Mouse (Mus musculus): ENCODE measurements around the gene Sys1. TPM values are rescaled to one million over a fixed set of nuclear protein-coding genes. Genes with fewer than 3 reads are reported as not detected.

Sys1 gene
- 10 to 100 TPM; 22.2 to 26.8 TPM for total RNA-seq (2021)

DNA sequence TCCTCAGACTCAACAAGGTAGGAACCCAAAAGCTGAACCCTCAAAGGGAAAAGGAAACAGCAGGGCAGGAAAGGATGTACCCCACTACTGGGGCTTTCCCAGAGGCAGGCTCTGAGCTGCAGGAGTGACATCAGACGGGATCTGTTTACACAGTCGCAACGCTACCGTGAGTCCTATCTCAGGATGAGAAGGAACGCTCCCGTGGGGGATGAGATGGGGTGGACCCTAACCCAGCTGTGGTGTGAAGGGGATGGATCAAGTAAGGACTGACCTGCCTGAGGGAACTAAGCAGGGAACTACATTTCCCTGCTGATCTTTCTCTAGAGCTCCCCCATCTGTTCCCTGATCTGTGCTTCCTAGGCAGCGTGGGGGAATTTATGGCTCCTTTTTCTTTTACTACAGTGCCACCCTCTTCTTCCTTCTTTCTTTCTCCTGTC lies at the start of gene Sys1:
Sys1 (plus strand) TSS at position 101 of the 437 bp plus-strand sequence.
- intact Hi-C loops (cut with DNase I): no loop called here
- DNase-seq (ENCODE audit: low spot score): no peak

DNA sequence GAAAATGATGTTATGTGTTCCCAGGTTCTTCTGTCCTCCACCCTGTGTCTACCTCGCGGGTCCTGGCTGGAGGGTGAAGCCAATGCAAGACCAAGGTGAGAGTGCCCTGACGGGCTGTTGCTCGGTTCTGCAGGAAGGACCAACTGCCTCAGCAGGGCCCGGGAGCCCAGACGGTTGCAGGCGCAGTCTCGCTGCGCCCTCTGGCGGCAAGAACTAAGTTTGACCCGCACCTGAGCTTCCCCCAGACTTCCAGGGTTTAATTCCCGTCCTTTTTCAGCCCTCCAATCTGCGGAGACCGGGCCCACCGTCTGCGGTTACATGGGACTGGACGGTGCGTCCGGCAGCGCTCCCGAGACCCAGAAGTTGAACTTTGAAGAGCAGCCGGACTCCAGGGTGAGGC lies 49.1 kb upstream of the Sys1 start:
- intact Hi-C loops (cut with DNase I): loop anchor here (1.0 kb wide), 1 partner anchor 304 kb away; no protein-coding TSS in a partner anchor
- DNase-seq (ENCODE audit: low spot score): no peak

DNA sequence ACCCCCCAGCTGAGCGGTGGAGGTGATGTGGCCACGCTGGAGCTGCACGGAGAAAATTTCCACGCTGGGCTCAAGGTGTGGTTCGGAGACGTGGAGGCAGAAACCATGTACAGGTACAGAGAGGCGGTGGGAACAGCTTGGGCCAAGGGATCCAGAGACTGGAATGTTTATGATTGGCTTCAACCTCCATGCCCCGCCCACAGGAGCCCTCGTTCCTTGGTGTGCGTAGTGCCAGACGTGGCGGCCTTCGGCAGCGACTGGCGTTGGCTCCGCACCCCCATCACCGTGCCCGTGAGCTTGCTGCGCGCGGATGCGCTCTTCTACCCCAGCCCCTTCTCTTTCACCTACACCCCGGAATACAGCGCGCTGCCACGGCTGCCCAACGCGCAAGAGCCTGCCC lies 42.6 kb upstream of the Sys1 start:
- no peak for DNase-seq (ENCODE audit: low spot score)
- intact Hi-C loops (cut with DNase I): no loop called here

DNA sequence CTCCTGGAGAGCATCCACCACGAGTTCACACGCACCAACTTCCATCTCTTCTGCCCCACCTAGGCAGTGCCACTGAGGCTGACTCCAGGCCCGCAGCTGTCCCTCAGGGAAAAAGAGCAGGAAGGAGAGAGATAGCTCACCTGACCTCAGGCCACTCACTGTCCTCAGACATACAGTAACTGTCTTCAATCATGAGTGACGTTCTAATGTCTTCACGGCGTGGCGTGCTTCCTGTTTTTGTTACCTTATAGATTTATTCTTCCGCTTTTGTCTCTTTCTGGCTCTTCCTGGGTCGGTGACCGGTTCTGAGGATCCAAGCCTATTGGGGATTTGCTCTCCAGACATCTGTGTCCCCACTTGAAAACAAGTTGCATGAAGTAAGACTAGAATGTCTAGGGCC lies 42.2 kb upstream of the Sys1 start:
- intact Hi-C loops (cut with DNase I): no loop called here
- DNase-seq (ENCODE audit: low spot score): no peak

DNA sequence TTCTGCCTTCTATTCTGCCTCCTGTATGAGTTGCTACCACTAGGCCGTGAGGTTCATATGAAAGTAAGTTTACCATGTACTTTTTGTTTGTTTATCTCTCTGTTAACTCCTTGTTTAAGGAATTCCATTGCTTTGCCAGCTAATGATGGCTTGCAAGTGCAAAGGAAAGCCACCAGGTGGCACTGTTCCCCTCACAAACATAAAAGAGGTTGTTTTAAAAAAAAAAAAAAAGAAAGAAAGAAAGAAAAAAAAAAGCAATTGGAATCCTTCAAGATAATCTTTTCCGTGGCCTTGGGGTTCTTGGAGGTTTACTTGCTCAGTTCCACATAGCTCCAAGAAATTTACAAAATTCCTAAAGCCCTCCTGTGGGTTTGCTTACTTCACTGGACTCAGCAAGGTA lies 39.6 kb upstream of the Sys1 start:
- intact Hi-C loops (cut with DNase I): loop anchor here (1.0 to 2.0 kb wide), 2 partner anchors 42 to 103 kb away; no protein-coding TSS in a partner anchor
- DNase-seq (ENCODE audit: low spot score): no peak

DNA sequence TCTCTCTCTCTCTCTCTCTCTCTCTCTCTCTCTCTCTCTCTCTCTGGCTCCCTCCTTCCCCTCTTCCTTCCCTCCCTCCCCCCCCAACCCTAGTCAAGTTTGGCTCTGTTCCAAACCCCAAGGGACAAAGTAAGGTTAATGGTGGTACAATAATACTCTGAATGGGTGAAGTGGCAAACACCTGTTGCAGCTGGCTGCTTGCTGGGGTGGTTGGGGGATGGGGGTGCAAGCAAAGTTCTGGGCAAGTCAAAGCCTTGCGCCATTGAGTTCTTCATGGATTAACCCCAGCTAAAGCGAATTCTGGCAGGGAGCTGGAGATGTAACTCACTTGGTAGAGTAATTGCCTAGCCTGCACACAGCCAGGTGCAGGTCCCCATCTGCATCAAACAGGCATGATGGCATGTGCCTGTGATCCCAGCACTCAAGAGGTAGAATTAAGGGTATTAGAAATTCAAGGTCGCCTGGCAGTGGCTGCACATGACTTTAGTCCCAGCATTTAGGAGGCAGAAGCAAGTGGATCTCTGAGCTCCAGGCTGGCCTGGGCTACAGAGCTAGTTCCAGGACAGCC lies 38.4 kb upstream of the Sys1 start:
- no peak for DNase-seq (ENCODE audit: low spot score)
- intact Hi-C loops (cut with DNase I): no loop called here

DNA sequence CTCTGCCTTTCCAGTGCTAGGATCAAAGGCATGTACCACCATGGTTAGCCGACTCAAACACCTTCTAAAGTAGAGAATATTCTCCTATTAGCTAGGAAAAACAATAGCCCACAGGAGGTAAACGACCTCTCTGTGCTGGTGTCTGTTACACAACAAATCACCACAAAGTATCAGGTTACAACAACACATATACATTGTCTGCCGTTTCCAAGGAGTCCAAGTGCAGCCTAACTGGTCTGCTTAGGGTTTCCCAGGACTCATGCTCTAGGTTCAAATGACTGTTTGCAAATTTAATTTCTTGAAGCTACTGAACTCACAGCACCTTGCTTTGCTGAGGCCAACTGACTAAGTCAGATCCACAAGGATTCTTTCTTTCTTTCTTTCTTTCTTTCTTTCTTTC lies 37.3 kb upstream of the Sys1 start:
- no peak for DNase-seq (ENCODE audit: low spot score)

DNA sequence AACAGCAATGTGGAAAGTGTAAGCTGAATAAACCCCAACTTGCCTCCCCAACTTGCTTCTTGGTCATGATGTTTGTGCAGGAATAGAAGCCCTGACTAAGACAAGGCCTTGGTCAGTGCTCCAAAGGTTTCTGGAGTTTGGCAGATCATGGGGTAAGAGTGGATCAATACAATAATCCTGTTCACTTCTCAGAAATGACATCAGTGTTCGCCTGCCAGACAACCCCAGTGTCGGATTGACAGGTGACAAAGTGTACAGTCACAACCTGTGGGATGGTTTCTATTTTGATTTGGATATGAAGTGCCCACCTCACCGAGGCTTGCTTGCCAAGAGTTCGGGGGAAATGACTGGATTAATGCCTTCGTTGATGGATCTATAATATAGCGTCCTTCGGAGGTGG lies 35.5 kb upstream of the Sys1 start:
- intact Hi-C loops (cut with DNase I): no loop called here
- no peak for DNase-seq (ENCODE audit: low spot score)

More for the DNA sequence above, 37.3 kb upstream of the Sys1 start:
- intact Hi-C loops (cut with DNase I): no loop called here

DNA sequence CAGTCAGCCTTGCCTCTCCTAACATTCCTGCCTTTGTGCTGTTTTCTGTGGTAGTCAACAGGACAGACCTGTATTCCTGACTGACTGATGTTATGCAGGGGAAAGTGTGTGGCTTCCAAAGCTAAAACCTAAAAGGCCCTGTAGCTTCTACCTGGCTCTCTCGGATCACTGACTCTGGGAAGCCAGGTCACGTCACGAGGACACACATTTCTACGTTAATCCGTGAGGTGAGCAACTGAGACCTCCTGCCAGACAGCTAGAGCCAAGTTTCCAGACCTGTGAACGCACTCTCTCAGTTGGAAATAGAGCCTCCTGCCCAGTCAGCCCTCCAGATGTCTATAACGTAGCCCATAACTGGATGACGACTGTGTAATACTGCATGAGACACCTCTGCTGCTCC lies 34.8 kb upstream of the Sys1 start:
- intact Hi-C loops (cut with DNase I): no loop called here

DNA sequence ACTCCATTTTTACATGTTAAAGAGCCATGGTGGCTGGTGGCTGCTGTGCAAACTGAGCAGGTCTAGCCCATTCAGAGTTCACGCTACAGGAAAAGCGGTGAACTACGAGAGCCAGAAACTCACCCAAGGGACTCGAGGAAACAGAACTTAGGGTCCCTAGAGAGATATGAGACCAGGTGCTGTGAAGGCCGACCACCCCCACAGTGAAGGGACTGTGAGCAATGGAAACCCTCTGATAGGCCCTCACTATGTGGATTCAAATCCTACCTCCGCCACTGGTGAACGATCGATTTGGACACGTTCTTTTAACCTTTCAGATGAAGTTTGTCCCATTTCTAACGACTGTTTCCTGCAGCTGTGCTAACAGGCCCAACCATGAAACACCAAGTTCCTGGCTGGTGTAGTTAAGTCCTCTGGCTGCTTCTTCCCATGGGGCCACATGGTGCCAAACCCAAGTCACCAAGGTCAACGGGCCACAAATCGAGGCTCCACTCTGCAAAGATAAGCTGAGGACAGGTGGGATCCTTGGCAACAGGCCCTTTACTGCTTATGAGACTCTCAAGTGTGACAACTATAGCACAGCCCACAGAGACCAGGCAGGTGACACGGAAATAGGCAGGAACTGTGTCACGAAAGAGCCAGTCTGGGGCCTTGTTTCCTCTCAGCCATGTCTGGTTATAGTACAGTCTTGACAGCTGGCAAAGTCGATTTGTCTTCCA lies 33.9 kb upstream of the Sys1 start:
- intact Hi-C loops (cut with DNase I): no loop called here
- DNase-seq (ENCODE audit: low spot score): no peak

More for the DNA sequence above, 34.8 kb upstream of the Sys1 start:
- DNase-seq (ENCODE audit: low spot score): no peak

DNA sequence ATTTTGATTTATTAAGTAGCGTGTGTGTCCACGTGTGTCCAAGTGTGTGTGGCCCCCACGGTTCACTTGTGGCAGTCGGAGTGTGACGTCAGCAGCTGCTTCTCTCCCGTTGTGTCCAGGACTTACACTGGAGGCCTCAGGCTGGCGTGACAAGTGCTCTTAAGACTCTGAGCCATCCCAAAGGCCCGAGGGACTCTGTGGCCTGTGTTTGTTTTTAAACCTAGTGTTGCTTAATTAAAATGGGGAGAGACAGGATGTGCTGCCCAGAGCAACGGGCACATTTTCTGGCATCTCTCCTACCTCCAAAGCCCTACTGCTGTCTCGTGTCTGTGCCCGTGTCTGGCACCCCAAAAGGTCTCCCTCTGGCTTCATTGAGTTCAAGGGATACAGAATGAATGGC lies 33.3 kb upstream of the Sys1 start:
- intact Hi-C loops (cut with DNase I): no loop called here

DNA sequence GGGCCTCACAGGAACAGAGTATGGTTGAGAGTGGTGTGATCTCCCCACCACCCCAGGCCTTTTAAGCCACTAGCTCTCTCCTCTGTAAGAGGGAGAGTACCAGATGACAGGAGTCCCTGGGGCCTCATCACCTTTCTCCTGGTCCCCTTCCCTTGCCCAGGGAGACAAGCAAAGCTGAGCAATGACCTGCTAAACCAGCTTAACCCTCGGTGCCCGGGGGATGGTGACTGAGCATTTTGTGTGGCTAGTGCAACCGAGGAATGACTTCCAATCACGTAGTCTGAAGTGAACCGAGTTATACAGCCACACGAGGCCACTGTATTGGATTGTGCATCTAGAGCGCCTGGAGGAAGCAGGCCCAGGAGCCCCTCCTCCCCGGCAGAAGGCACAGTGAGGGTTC lies 32.4 kb upstream of the Sys1 start:
- DNase-seq (ENCODE audit: low spot score): no peak
- intact Hi-C loops (cut with DNase I): no loop called here

More for the DNA sequence above, 33.3 kb upstream of the Sys1 start:
- no peak for DNase-seq (ENCODE audit: low spot score)

DNA sequence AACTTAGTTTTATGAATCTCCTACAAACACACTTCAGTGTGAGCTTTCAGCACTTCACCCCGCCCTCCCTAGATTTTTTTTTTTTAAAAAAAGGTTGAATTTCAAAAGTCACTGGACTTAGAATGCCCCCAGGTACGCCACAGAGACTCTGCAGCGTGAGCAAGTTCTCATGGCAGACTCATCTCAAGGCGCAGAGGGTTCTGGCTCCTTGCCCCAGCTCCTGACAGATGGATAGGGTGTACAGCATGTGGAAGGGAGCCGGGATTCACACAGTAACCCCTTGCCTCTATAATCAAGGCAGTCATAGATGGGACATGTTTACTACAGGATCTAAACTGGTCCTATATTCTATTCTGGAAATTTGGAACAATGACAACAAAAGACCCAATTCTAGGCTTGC lies 31.4 kb upstream of the Sys1 start:
- intact Hi-C loops (cut with DNase I): no loop called here
- DNase-seq (ENCODE audit: low spot score): no peak

DNA sequence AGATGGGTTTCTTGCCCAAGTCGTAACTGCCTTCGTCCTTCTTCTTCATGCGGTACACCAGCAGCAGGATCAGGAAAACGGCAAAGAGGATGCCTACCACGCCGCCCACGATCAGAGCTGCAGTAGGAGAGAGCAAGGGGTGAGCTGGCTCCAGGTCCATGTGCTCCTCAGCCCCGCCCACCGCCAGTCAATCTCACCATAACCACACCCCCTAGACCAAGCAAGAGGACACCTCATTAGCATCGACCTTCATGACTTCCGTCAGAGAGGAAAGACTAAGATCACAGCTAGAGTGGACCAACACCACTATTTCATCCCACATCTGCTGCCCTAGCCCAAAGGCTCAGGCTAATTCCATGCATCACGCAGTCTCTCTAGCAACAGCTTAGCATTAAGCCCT lies 30.6 kb upstream of the Sys1 start:
- DNase-seq (ENCODE audit: low spot score): no peak
- intact Hi-C loops (cut with DNase I): no loop called here

DNA sequence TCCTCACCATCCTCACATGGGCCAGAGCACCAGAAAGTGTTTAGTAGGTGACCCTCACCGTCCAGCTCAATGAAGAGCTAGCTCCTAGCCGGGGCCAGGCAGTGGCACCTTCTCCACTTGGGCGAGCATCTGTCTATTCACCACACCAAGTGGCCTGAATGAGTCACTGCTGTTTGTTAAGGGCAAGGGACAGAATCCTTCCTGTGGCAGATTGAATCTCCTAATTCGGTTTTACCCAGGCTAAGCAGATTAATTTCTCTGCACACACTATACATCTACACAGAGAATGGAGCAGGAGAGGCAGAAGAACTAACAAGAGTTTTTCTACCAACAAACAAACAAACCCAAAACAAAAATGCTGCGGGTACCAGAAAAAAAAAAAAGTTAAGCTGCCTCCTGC lies 29.8 kb upstream of the Sys1 start:
- DNase-seq (ENCODE audit: low spot score): no peak
- intact Hi-C loops (cut with DNase I): no loop called here

DNA sequence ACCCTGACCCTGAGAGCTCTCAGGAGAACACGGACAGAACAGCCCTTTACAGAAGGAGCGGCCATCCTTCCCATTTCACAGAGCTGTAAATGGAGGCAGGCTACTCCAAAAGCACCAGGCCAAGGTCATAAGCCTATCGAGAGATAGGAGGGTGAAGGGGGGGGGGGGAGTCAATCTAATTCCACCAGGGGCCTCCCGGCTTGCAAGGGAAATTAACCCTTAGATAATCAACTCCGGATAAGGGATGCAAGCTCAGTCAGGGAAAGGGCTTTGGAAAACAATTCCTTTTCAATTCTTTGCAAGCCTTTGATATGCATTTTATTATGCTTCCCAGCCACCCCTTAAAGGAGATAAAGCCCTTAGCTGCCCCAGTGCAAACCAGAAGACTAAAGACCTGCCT lies 28.3 kb upstream of the Sys1 start:
- no peak for DNase-seq (ENCODE audit: low spot score)
- intact Hi-C loops (cut with DNase I): no loop called here

DNA sequence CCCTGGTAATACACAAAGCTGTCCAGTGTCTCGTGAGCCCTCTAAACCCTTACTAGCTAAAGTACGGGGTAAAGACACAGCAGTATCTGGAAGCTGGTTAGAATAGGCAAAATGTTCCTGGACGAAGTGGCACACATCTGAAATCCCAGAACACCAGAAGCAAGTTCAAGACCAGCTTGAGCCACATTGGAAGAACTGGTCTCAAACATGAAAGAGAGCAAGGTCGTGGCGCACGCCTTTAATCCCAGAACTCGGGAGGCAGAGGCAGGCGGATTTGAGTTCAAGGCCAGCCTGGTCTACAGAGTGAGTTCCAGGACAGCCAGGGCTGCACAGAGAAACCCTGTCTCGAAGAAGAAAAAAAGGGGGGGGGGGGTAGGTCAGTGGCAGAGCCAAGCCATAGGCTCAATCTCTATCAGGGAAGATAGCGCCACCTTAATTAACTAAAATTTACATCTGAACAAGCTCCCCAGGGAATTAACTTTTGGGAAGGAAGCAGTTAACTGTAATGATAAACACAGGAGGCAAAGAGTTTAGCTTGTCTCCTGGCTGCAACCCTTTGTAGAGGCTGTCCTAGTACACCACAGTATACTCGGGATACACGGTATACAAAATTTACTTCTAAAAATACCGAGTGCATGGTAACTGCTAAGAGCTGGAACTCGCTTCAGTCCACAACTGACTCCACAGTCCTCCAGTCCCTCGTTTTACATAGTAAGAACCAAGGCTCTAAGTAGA lies 26.7 kb upstream of the Sys1 start:
- intact Hi-C loops (cut with DNase I): no loop called here
- DNase-seq (ENCODE audit: low spot score): no peak

DNA sequence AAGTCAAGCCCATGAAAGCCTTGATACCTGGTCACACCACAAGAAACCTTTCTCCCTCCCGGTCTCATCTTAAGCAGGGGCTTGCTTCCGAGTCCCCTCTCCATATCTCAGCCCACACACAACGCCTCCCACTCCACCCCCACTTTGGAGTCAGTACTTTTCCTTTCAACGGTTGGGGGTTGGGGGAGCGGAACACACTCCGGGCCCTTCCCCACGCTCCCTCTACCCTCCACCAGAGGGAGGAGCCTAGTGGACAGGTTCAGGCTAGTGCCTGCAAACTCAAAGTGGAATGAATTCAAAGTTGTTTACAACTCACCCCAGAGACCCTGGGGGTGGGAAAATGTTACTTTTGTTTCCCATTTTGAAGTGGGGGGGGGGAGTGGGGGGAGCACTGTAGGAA lies 26.1 kb upstream of the Sys1 start:
- no peak for DNase-seq (ENCODE audit: low spot score)
- intact Hi-C loops (cut with DNase I): no loop called here

DNA sequence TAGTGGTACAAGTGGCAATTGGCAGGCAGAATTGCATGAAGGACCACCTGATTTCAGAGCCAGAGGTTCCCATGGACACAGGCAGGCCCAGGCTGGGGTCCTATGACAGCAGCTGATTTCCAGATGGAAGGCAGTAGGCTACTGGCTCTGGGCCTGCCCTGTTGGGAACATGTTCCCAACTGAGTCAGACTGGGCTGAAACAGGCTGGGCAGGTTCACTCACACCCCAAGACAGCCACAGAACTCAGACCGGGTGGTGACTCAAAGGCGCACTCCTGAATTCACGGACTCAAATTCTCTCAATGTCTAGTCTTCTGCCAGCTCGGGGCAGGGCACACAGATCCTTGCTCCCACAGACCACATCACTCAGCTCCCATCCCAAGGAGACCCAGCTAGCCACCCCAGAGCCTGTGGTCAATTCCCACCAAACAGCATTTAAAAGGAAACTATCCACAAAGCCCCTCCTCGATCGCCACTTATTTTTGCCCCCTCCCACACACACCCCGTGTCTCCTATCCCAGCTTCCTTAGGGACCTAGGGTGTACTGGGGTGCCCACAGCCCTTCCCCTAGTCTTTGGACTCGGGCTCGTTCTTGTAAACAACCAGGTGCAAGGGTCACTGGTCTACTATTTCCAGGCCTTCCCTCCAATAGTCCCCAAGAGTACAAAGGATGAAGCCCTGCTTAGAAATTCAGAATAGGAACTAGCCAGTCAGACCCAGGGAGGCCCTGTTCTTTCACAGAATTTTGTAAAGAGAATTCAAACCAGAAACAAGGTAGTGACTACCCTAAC lies 24.9 kb upstream of the Sys1 start:
- intact Hi-C loops (cut with DNase I): no loop called here
- peak; percentile 22 for DNase-seq (ENCODE audit: low spot score)

DNA sequence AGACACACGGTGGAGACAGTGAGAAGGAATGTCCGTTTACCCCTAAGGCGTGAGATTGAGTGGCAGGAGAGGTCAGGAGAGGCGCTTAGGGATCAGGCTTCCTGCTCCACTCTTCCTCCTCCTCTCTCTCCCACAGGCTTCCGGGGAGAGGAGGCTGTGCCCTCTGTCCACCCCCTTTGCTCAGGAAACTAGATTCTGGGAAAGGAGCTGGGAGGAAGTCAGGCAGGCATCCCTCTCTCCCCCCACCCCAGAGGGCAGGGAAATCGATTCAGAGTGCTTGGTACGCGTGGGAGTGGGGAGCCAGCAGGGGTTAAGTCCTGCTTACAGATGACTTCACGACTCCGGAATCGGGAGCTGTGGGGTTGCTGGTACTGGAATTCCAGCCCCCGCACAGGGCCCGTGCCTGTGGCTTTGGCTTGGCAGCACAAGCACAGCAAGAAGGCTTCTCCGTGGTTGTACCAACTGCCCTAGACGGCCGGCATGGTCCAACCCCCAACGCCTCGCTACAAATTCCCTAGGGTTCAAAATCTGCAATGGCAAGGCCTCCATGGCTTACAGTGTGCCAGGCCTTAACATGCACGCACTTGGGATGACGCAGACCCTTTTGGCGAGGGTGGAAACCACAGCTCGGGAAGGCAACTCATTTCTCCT lies 24.1 kb upstream of the Sys1 start:
- intact Hi-C loops (cut with DNase I): no loop called here
- DNase-seq (ENCODE audit: low spot score): peak; percentile 38

Data from heart, postnatal 25 days (tissue).